Mouse (Mus musculus) central nervous system, embryonic 18 days (tissue): ENCODE results near the gene Mdk. TPM values are rescaled to one million over a fixed set of nuclear protein-coding genes. Genes with fewer than 3 reads are reported as not detected.

Source experiments
- polyA plus RNA-seq: library from polyadenylated mRNA; depleted of rRNA; stranded (reverse); fragments of >200 nt; gene quantifications from 2 replicates; pipeline ENCODE4 v1.2.3, GENCODE M21; 2012; rRNA removed

The Mdk gene
- polyA plus RNA-seq: 108 and 125 TPM in 2 replicates

GRCm38 (mm10) chr2:91932160-91932711, at the start of gene Mdk:
Gene Mdk, minus strand, starts transcription at chr2:91932297.

GRCm38 (mm10) chr2:91975581-91976541, 43.8 kb upstream of the Mdk start, which contains the start of gene Dgkz:
Gene Dgkz, minus strand, starts transcription at chr2:91975864.

GRCm38 (mm10) chr2:91945483-91945882, 13.4 kb upstream of the Mdk start, which contains the start of gene Gm9821:
Gene Gm9821, plus strand, starts transcription at chr2:91945703.

GRCm38 (mm10) chr2:91926949-91927348, 5.1 kb downstream of the Mdk start, which contains the start of gene Chrm4:
Gene Chrm4, plus strand, starts transcription at chr2:91927249.

Other genes with a start within 250 kb of the Mdk start
- gene Atg13, start 221.7 kb downstream of the Mdk start, polyA plus RNA-seq: 55.9 and 63.9 TPM in 2 replicates
- gene Harbi1, start 221.4 kb downstream of the Mdk start, polyA plus RNA-seq: 4.9 and 6.3 TPM in 2 replicates
- gene Ambra1, start 202.2 kb downstream of the Mdk start, polyA plus RNA-seq: 27.3 and 32.7 TPM in 2 replicates
- gene Chrm4, start 5.0 kb downstream of the Mdk start, polyA plus RNA-seq: 3.1 and 4.8 TPM in 2 replicates
- gene Gm9821, start 13.4 kb upstream of the Mdk start, polyA plus RNA-seq: not detected in 2 replicates
- gene Dgkz, start 43.6 kb upstream of the Mdk start, polyA plus RNA-seq: 127 and 128 TPM in 2 replicates
- 1.9 and 2.2 TPM in 2 replicates for gene Creb3l1, start 92.2 kb upstream of the Mdk start, polyA plus RNA-seq
- gene Phf21a, start 160.8 kb upstream of the Mdk start, polyA plus RNA-seq: 44.3 and 60.4 TPM in 2 replicates